Mouse (Mus musculus) CH12.LX (cell line): ENCODE results near the gene Rpusd3. TPM values are rescaled to one million over a fixed set of nuclear protein-coding genes. Genes with fewer than 3 reads are reported as not detected.

ENCODE experiments used
- DNase-seq: peaks from one replicate; pipeline ENCODE4 v3.0.0-alpha.2; 2013; ENCODE audit errors: extremely low read depth
- H3K27ac ChIP-seq: 2 replicates; pipeline ENCODE4 v1.5.1; 2012; ENCODE audit warnings: low read depth, mild to moderate bottlenecking, control low read depth, moderate library complexity; ENCODE audit not compliant: insufficient read depth
- H3K27me3 ChIP-seq: replicated peaks from 2 replicates; pipeline ENCODE3; 2012; ENCODE audit warnings: inconsistent platforms
- H3K36me3 ChIP-seq, 2 experiments: replicated peaks in 1 of 2; 2 replicates each; pipeline versions ENCODE3 to v1.6.1; 2012; ENCODE audit warnings: inconsistent platforms in 1 of 2, low read length in 1 of 2, mild to moderate bottlenecking in 1 of 2, mixed read lengths in 1 of 2, moderate library complexity in 1 of 2; ENCODE audit not compliant: control insufficient read depth in 1 of 2, insufficient read depth in 1 of 2
- H3K4me1 ChIP-seq, 2 experiments: 2 replicates each; pipeline ENCODE4 v1.6.1; 2012; ENCODE audit warnings: inconsistent platforms in 1 of 2, moderate library complexity in 1 of 2; ENCODE audit not compliant: insufficient read depth in 2 of 2, control insufficient read depth in 1 of 2
- H3K4me2 ChIP-seq: 2 replicates; pipeline ENCODE4 v1.6.1; 2012; ENCODE audit warnings: low read depth, mild to moderate bottlenecking, control low read depth; ENCODE audit not compliant: poor library complexity, insufficient read depth, severe bottlenecking
- H3K4me3 ChIP-seq, 3 experiments: fragments of 150-350 bp in 1 of 3; sonication (generic) in 1 of 3; replicated peaks in 1 of 3; 2 replicates each; pipeline versions ENCODE3 to v1.5.1; 2011 to 2012; ENCODE audit warnings: low read depth in 2 of 3, low read length in 2 of 3, mild to moderate bottlenecking in 2 of 3, moderate library complexity in 2 of 3, control low read depth in 1 of 3, improper control_type of control experiment in 1 of 3, inconsistent platforms in 1 of 3, mixed read lengths in 1 of 3; ENCODE audit not compliant: poor library complexity in 1 of 3
- H3K79me2 ChIP-seq: replicated peaks from 2 replicates; pipeline ENCODE4 v1.6.1; 2012; ENCODE audit warnings: mild to moderate bottlenecking, moderate library complexity; ENCODE audit not compliant: control insufficient read depth, poor library complexity, insufficient read depth, severe bottlenecking; ENCODE audit errors: extremely low read depth
- H3K9ac ChIP-seq: 2 replicates; pipeline ENCODE4 v1.6.1; 2012; ENCODE audit warnings: low read depth, mild to moderate bottlenecking, control low read depth, moderate library complexity; ENCODE audit not compliant: insufficient read depth
- H3K9me3 ChIP-seq: replicated peaks from 2 replicates; pipeline ENCODE3; 2012; ENCODE audit warnings: low read length, inconsistent platforms, mixed read lengths
- CHD2 ChIP-seq: IDR thresholded peaks from 2 replicates; pipeline ENCODE4 v1.6.1; 2011; ENCODE audit warnings: low read length, improper control_type of control experiment
- CTCF ChIP-seq, 2 experiments: IDR thresholded peaks in 1 of 2; conservative IDR thresholded peaks in 1 of 2; 2 replicates each; pipeline ENCODE4 v1.5.1; 2011 to 2012; ENCODE audit warnings: low read depth in 2 of 2, low read length in 2 of 2, improper control_type of control experiment in 1 of 2, inconsistent platforms in 1 of 2, mild to moderate bottlenecking in 1 of 2, moderate library complexity in 1 of 2
- ELF1 ChIP-seq: IDR thresholded peaks from 2 replicates; pipeline ENCODE4 v1.6.1; 2014; ENCODE audit warnings: low read depth, mild to moderate bottlenecking, inconsistent platforms, low read length, improper control_type of control experiment
- EP300 ChIP-seq: IDR thresholded peaks from 2 replicates; pipeline ENCODE4 v1.6.1; 2011; ENCODE audit warnings: low read length, improper control_type of control experiment
- GABPA ChIP-seq: IDR thresholded peaks from 2 replicates; pipeline ENCODE4 v1.6.1; 2012; ENCODE audit warnings: low read depth, low read length, improper control_type of control experiment, inconsistent platforms; ENCODE audit not compliant: insufficient replicate concordance
- HCFC1 ChIP-seq: IDR thresholded peaks from 2 replicates; pipeline ENCODE4 v1.6.1; 2012; ENCODE audit warnings: low read depth, mild to moderate bottlenecking, inconsistent platforms, low read length, improper control_type of control experiment
- JUN ChIP-seq: IDR thresholded peaks from 2 replicates; pipeline ENCODE4 v1.6.1; 2011; ENCODE audit warnings: low read depth, mild to moderate bottlenecking, low read length, improper control_type of control experiment, moderate library complexity; ENCODE audit not compliant: insufficient read depth
- JUND ChIP-seq: conservative IDR thresholded peaks from 2 replicates; pipeline ENCODE4 v1.6.1; 2011; ENCODE audit warnings: low read depth, low read length, improper control_type of control experiment
- MAX ChIP-seq: IDR thresholded peaks from 2 replicates; pipeline ENCODE4 v1.6.1; 2011; ENCODE audit warnings: low read length, improper control_type of control experiment
- MXI1 ChIP-seq: IDR thresholded peaks from 2 replicates; pipeline ENCODE4 v1.6.1; 2011; ENCODE audit warnings: mild to moderate bottlenecking, low read depth, low read length, improper control_type of control experiment
- NELFE ChIP-seq: IDR thresholded peaks from 2 replicates; pipeline ENCODE4 v1.6.1; 2011; ENCODE audit warnings: low read depth, low read length, improper control_type of control experiment
- NRF1 ChIP-seq: IDR thresholded peaks from 2 replicates; pipeline ENCODE4 v1.6.1; 2014; ENCODE audit warnings: low read depth, mild to moderate bottlenecking, inconsistent platforms, low read length, improper control_type of control experiment, moderate library complexity
- PAX5 ChIP-seq: IDR thresholded peaks from 2 replicates; pipeline ENCODE4 v1.6.1; 2012; ENCODE audit warnings: low read length, inconsistent platforms, mixed read lengths
- POLR2A ChIP-seq: IDR thresholded peaks from 2 replicates; pipeline ENCODE4 v1.6.1; 2011; ENCODE audit warnings: low read depth, mild to moderate bottlenecking, improper control_type of control experiment, low read length
- POLR2AphosphoS2 ChIP-seq: IDR thresholded peaks from 2 replicates; pipeline ENCODE4 v1.6.1; 2011; ENCODE audit warnings: low read depth, low read length, improper control_type of control experiment
- RCOR1 ChIP-seq: conservative IDR thresholded peaks from 2 replicates; pipeline ENCODE4 v1.6.1; 2012; ENCODE audit warnings: low read depth, mild to moderate bottlenecking, inconsistent platforms, low read length, improper control_type of control experiment
- SIN3A ChIP-seq: IDR thresholded peaks from 2 replicates; pipeline ENCODE4 v1.6.1; 2012; ENCODE audit warnings: low read length, improper control_type of control experiment, inconsistent platforms
- SMC3 ChIP-seq: IDR thresholded peaks from 2 replicates; pipeline ENCODE4 v1.6.1; 2011; ENCODE audit warnings: low read depth, low read length, improper control_type of control experiment
- TBP ChIP-seq: conservative IDR thresholded peaks from 2 replicates; pipeline ENCODE4 v1.6.1; 2011; ENCODE audit warnings: low read depth, low read length, improper control_type of control experiment
- TCF12 ChIP-seq: IDR thresholded peaks from 2 replicates; pipeline ENCODE4 v1.6.1; 2014; ENCODE audit warnings: low read depth, mild to moderate bottlenecking, inconsistent platforms, low read length, improper control_type of control experiment
- UBTF ChIP-seq: IDR thresholded peaks from 2 replicates; pipeline ENCODE4 v1.6.1; 2012; ENCODE audit warnings: low read depth, mild to moderate bottlenecking, inconsistent platforms, low read length, improper control_type of control experiment, moderate library complexity
- USF2 ChIP-seq: conservative IDR thresholded peaks from 2 replicates; pipeline ENCODE4 v1.6.1; 2011; ENCODE audit warnings: low read depth, low read length, improper control_type of control experiment
- ZC3H11A ChIP-seq: IDR thresholded peaks from 2 replicates; pipeline ENCODE4 v1.6.1; 2012; ENCODE audit warnings: low read depth, mild to moderate bottlenecking, inconsistent platforms, low read length, improper control_type of control experiment
- ZKSCAN1 ChIP-seq: IDR thresholded peaks from 2 replicates; pipeline ENCODE4 v1.6.1; 2012; ENCODE audit warnings: low read depth, inconsistent platforms, low read length, improper control_type of control experiment, borderline replicate concordance
- ZNF384 ChIP-seq: IDR thresholded peaks from 2 replicates; pipeline ENCODE4 v1.6.1; 2012; ENCODE audit warnings: low read depth, low read length, improper control_type of control experiment, inconsistent platforms
- dilution Hi-C: fragments of 300-500 bp; cut with MboI; formaldehyde crosslinking; loops from 2 replicates; pipeline ENCODE4 v1.14.3; 2020; ENCODE audit warnings: low sequenced_read_pairs; ENCODE audit not compliant: extremely low pct_unique_long_range_greater_than_20kb, extremely low pct_ligation_motif_present
- in situ Hi-C: fragments of 300-500 bp; cut with MboI; formaldehyde crosslinking; loops from 3 replicates; pipeline ENCODE4 v1.14.3; 2019; ENCODE audit warnings: low sequenced_read_pairs, low pct_ligation_motif_present, low pct_unique_long_range_greater_than_20kb, mixed read lengths
- polyA plus RNA-seq: library from polyadenylated mRNA; unstranded; fragments of >175 nt; gene quantifications from 2 replicates; pipeline ENCODE4 v1.2.1, GENCODE M21; 2012; ENCODE audit warnings: low read depth; ENCODE audit not compliant: insufficient read length
- total RNA-seq, 2 experiments: library from RNA; depleted of rRNA; stranded (reverse); fragments of 300-350 nt in 1 of 2; fragments of >200 nt in 1 of 2; gene quantifications; 2 replicates each; pipeline ENCODE4 v1.2.3; 2012 to 2014

The Rpusd3 gene
- total and polyA plus RNA-seq, 3 experiments, result 22.1 to 26.5 (median 26.3) TPM

GRCm38 (mm10) chr6:113377172-113377495 is 42.0 kb downstream of the Rpusd3 start:
- DNase-seq, result no peak
- peak overlapping the region; percentile 70 for H3K4me2 ChIP-seq
- H3K4me1 ChIP-seq, result peaks cover 8 to 27% of the 10 kb centered on the region in 2 experiments; a peak in 3 of 4 replicates
- H3K79me2 ChIP-seq, result peaks cover 41% of the 10 kb centered on the region
- no peaks in the 10 kb centered on the region for H3K9me3 ChIP-seq
- TF ChIP-seq POLR2A (peak; percentile 78), MAX (no peak), PAX5 (no peak), ZNF384 (no peak), GABPA (no peak), JUND (no peak), NRF1 (no peak), SMC3 (no peak), EP300 (no peak), HCFC1 (no peak), TCF12 (0 out of 2 replicates have a peak, but pooled peaks have one; percentile 47), RCOR1 (no peak), ZKSCAN1 (no peak), ZC3H11A (no peak), ELF1 (no peak), TBP (peak; percentile 72; the same call in 1 of the 2 replicates), MXI1 (no peak; the same call in 1 of the 2 replicates), POLR2AphosphoS2 (no peak), NELFE (peak; percentile 77), USF2 (no peak), UBTF (no peak)
- peak overlapping the region; percentile 90 for H3K9ac ChIP-seq
- peak overlapping the region; percentile 71; the same call in 1 of the 2 replicates for H3K27ac ChIP-seq
- no peaks in the 10 kb centered on the region for H3K27me3 ChIP-seq
- dilution Hi-C loops (no loop called here), in situ Hi-C loops (no loop called here)
- H3K4me3 ChIP-seq, result peak overlapping the region; percentile 82 to 95 (median 86)
- H3K36me3 ChIP-seq, result peaks cover 42 to 59% of the 10 kb centered on the region in 2 experiments

DNA sequence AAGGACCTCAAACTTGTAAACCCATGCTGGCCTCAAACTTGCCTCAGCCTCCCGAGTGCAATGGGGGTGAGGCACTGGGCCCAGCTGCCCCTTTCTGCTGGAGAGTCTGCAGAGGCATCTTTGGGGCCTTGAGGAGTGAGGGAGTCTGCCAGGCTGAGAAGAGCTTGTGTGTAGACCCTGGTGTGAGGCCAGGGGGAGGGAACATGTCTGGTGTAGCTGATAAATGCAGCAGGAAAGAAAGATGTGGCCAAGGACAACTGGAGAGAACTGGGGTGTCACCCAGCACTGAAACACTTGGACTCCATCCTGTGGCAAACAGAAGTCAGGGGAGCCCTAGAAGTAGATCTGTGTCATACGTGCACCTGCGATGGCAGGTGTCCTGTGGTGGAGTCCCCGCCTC is 45.6 kb downstream of the Rpusd3 start:
- Histone ChIP-seq H3K36me3 (peaks cover 58 to 72% of the 10 kb centered on the region in 2 experiments), H3K27ac (no peak overlapping the region)
- TF ChIP-seq CHD2 (no peak), EP300 (no peak), ZC3H11A (no peak), CTCF (conservative IDR thresholded peaks at IDR 0.05 in 1 of 2, IDR thresholded peaks at IDR 0.05 in 1 of 2; ENCODE audit: low read depth in 2 of 2, low read length in 2 of 2) (no peak), JUN (no peak), USF2 (no peak), GABPA (no peak), UBTF (no peak), SIN3A (no peak), MAX (no peak), ELF1 (no peak)
- TF ChIP-seq, all 38 proteins: peak for 0
- Histone ChIP-seq H3K9ac (no peak overlapping the region), H3K4me3 (no peak overlapping the region), H3K4me1 (peaks cover 0 to 9% of the 10 kb centered on the region in 2 experiments; a peak in 2 of 4 replicates), H3K27me3 (no peaks in the 10 kb centered on the region), H3K79me2 (peaks cover 5% of the 10 kb centered on the region), H3K4me2 (no peak overlapping the region), H3K9me3 (no peaks in the 10 kb centered on the region)
- no peak for DNase-seq
- in situ Hi-C loops, result no loop called here
- dilution Hi-C loops, result no loop called here
